Mouse (Mus musculus): Measurements from ENCODE around the gene Hoxc5.

Gene Hoxc5

DNA sequence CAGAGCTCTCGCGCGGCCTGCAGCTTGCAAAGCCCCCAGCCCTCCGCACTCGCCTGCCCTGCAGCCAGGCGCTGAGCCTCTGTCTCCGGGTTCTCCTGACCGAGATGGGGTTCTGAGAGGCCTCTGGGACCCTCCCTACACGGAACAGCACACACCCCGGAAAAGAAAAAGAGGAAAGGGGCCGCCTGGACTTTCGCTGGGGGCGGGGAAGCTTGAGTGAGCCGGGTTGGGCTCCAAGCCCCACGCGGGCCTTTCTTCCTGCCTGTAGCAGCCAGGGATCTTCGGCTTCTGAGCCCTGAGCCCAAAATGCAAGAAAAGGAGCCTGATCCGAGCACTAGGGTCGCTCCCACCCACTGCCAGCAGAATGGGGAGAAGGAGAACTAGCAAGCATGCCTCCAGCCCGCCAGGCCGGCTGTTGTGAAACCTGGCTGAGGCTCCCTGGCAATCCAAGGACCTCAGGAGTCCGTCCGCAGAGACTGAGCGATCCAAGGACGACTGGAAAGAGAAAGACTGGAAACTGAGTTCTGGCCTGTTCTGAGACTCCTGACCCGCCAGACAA is 44.8 kb downstream of the Hoxc5 start:
- DNase-seq (ENCODE audit: low read depth, low spot score) = no peak

DNA sequence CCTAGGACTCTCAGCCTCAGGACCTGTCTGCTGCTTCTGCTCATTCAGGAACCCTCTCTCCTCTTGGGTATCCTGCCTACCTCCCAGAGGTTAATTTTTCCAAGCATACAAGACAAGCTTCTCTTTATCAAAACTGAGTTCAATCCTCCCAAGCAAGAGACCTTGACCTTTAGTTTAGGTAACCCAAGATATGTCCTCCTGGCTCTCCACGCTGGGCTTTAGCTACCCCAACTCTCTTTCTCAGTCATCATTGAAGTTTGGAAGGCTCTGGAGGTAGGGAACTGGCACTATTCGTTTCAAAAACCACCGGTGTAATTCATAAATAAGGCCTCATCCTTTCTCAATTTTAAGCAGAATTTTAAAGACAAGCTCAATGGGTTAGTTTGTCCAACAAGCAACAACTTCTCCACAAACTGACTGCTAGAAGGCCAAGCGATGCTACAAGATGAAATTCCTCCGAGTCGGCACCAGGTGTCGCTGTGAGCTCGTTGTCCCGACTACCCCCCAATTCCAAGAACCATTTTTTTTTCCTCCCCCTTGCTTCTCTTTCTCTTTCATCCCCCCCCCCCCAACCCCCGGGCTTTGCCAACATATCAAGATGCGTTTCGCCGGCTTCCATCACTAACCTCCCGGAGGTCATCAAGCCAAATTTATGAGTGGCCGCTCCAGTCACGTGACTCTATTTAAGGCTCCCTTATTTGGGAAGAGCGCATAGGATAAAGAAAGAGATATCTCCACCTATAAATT is 46.2 kb downstream of the Hoxc5 start:
- peak; percentile 30 for DNase-seq (ENCODE audit: low read depth, low spot score)

DNA sequence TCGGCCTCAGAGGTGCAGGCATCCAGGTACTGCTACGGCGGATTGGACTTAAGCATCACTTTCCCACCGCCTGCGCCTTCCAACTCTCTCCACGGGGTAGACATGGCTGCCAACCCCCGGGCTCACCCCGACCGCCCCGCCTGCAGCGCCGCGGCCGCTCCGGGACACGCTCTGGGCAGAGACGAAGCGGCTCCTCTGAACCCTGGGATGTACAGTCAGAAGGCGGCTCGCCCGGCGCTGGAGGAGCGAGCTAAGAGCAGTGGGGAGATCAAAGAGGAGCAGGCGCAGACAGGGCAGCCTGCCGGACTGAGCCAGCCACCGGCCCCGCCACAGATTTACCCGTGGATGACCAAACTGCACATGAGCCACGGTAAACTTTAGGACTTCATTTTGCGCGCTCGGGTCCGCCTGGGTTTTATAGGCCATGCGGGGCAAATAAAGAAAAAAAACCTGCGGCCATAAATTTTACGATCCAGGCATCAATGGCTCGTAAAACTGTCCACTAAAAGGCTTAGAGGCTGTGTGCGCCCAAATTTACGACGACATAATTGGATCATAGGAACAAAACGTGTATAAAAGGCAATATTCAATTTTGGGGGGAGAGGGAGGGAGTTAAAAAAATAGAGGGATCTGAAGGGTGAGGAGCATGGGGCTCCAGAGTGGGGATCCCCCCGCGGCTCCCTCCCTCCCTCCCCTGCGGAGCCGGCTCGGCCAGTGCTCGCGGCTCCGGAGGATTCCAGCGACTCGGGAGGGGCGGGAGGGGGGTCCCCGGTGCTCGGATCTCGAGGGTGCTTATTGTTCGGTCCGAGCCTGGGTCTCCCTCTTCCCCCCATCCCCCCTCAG is 47.1 kb downstream of the Hoxc5 start:
- no peak for DNase-seq (ENCODE audit: low read depth, low spot score)

DNA sequence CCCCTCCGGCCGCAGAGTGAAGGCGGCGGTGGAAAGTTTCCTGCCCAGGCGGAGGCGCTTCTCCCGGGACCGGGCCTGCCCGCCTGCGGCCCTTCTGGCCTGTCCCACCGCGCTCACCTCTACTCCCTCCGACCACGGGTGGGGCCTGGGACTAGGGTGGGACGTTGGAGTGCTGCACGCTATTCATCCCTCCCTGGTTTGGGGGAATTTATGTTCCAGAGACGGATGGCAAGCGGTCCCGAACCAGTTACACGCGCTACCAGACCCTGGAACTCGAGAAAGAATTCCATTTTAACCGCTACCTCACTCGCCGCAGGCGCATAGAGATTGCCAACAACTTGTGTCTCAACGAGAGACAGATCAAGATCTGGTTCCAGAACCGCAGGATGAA is 47.8 kb downstream of the Hoxc5 start:
- no peak for DNase-seq (ENCODE audit: low read depth, low spot score)

DNA sequence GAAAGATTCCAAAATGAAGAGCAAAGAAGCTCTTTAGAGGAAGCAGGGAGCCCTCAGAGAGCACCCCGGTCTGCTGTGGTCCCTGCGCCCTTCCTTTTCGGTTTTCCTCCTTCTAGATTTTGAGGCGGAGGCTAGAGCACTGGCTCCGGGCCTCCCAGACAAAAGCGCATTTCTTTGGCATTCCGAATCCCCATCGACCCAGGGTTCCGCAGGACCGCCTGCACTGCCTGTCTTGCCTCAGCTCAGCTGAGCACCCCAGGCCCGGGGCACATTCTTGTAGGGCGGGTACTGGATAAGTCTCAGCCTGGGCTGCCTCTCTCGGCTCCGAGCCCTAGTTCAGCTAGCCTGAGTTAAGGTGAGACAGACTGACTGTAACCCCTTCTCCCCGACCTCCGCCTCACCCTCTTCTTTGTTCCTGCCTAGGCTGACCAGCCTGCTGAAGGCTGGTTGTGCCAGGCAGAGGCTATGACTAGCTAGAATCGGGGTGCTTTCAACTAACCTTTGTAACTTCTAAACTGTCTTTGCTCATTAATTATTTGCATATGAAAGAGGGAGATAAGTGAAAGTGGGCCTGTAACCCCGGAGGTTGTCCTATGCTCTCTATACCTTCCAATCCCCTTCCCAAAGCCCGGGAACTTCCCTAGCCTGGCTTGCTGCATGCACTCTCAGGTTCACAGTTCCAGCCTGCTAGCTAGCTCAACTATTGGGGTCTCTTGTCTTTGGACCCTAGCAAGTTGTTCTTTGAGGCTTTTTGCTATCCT is 48.3 kb downstream of the Hoxc5 start:
- no peak for DNase-seq (ENCODE audit: low read depth, low spot score)

DNA sequence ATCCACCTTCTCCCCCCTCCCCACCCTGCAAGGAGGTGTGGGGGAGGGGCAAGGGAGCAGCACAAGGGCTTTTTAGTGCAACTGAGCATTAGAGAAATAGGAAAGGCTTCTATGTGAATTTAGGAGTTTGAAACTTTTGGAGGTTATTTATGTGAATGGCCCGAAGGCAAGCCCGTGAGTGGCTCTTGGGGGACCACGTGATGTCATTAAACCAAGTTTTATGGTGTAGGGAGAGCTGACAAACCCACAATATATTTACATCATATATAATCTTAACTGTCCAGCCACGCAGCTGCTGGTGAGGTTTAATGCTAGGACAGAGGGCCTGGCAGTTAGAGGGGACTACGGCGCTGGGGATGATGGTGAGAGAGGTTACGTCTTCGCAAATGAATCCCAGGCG is 51.4 kb downstream of the Hoxc5 start, which contains the start of gene Hoxc4:
Hoxc4 (plus strand) TSS at position 299 of the 400 bp plus-strand sequence.
- no peak for DNase-seq (ENCODE audit: low read depth, low spot score)

DNA sequence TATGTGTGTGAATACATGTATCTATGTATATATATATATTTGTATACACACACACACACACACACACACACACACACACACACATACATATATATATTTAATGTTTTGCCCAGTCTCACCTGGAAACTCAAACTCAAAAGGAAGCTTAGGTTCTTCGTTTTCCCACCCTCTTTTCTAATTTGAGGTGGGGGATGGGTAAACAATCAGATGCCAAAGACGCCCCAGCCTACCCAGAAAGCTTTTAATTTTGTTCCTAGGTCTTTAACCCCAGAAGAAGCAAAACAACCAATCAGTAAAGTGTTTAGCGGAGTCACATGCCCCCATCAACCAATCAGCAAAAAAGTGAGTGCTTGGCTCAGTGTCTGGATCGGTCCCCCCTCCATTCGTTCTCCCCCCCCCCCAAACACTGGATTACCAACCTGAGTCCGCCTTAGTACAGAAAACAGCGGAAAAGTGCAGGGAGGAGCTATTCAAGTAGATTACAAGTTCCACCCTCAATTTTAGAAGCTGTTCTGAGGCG is 53.7 kb downstream of the Hoxc5 start:
- no peak for DNase-seq (ENCODE audit: low read depth, low spot score)

DNA sequence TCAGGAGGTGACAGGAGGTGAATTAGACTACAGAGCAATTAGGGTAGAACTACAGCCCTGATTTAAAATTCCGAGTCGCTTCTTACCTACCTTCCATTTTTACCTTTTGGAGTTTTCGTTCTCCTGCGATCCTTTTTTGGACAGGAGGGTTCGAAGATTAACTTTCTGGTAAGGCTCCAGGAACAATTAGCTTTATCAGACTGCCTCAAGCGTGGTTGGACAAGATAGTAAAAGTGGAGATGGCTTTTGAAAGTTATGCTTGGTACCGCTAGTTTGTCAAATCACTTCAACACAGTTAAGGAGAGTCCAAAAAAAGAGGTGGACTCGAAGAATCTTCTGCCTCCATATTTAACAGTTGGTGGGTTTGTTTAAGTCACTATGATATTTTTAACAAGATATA is 54.3 kb downstream of the Hoxc5 start:
- DNase-seq (ENCODE audit: low read depth, low spot score) = no peak

DNA sequence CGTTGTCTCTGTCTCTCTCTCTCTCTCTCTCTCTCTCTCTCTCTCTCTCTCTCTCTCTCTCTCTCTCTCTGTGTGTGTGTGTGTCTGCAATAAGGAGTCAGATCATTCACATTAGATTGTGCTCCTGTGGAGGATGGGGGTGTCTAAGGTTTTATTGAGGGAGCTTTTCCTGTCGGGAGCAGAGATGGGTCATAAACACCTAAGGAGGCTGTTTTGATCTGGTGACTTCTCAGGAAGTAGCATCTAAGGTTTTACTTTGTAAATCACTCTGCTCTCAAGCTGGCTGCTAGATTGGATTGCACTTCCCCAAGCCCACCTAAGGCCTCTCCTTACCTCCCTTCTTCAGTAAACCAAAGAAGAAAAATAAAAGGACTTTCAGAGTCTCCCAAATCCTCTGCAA is 56.9 kb downstream of the Hoxc5 start:
- DNase-seq (ENCODE audit: low read depth, low spot score) = no peak

DNA sequence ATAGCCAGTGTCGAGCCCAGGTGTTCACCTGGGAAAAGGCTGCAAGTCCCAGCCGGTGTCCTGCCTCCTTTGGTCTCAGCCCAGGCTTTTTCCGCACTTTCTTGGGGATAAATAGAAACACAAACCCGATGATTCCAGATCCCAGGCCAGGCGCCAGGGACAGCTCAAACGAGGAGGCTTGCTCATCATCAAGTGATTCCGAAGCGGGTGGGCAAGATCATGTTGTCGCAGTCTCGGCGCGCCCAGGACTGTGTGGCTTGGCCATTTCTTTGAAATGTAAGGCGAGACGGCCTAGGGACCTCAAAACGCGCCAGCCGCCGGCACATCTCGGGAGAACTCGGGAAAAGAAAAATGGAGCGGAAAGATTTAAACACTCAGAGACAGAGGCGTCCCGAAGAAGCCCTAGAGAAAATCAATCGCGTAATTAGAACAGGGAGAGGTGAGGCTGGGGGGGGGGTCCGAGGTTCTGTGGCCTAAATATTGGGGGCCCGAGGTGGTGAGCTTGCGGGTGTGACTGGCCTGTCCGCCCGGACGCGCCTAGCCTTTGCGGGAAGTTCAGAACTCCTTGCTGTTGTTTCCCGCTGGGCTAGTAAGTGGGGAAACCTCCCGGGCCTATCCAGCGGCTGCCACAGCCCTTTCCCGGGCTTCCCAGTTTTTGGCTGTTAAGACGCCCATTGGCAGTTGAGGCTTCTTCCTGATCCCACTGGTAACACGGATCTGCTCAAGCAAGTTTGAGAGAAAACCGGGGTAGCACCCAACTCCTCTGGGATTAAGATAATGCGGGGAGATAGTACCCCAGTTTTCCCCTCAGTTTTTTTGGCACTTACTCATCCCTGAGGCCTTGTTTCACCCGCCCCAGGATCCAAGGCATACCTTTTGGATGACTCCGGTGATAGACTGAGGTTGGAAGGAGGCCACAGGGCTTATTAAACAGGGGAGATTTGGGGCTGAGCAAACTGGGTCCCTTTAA is 60.3 kb downstream of the Hoxc5 start:
- DNase-seq (ENCODE audit: low read depth, low spot score) = no peak

DNA sequence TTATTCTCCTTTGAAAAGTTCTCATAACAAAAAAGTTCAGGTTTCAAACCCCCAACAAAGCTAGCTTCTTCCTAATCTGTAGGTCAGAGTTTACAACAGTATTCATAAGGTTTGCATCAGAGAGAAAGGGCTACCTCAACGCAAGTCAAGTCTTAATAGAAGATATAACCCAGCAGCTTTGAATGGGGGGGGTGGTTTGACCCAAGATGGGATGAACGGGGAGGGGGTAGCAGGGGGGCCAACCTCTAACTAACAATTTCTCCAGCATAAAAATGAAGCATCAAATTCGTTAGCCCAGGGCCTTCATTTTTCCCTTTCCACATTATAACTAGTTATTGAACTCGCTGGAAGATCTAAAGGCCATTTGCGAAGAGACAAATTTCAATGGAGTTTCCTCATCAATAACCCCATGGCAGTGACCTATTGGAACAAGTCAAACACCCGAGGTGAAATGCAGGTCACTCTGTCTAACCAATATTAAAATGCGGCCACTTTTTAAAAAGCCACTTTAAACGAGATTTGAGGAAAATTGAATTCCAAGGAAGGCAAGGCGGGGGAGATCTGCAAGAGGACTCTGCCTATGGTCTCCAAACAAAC is 61.8 kb downstream of the Hoxc5 start:
- no peak for DNase-seq (ENCODE audit: low read depth, low spot score)

DNA sequence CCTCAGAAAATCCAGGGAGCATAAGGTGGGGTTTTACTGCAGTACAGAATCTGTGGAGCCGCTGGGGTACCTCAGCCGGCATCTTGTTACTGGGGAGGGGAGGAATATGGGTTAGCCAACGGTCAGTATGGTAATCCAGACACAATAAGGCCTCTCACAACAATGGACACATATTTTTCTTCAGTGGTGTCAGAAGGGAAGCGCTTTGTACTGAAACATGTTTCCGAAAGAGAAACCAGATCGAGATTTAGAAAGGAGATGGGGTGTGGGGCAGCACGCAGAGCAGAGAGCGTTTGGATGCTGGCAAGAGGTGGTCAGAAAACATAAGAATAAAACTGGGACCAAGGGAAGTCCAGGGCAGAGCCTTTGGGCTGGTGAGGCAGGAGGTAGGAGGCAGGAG is 62.9 kb downstream of the Hoxc5 start:
- DNase-seq (ENCODE audit: low read depth, low spot score) = no peak

DNA sequence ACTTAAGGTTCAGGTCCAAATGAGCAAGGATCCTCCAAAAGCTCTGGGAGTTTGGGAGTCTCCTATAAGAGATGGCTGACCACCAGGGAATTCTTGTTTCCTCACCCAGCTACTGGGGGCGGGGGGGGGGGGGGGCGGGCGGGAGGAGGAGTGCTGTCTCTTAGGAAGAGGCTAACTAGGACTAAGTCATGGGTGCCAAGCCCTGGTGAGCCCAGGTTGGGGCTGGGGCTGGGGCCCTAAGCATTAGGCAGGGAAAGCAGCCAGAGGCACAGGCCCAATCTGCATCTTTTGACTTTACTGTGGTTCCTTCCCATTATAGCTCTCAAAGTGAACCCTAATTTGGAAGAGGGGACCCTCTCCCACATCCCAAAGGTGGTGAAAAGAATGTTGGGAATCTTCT is 64.9 kb downstream of the Hoxc5 start:
- DNase-seq (ENCODE audit: low read depth, low spot score) = no peak

DNA sequence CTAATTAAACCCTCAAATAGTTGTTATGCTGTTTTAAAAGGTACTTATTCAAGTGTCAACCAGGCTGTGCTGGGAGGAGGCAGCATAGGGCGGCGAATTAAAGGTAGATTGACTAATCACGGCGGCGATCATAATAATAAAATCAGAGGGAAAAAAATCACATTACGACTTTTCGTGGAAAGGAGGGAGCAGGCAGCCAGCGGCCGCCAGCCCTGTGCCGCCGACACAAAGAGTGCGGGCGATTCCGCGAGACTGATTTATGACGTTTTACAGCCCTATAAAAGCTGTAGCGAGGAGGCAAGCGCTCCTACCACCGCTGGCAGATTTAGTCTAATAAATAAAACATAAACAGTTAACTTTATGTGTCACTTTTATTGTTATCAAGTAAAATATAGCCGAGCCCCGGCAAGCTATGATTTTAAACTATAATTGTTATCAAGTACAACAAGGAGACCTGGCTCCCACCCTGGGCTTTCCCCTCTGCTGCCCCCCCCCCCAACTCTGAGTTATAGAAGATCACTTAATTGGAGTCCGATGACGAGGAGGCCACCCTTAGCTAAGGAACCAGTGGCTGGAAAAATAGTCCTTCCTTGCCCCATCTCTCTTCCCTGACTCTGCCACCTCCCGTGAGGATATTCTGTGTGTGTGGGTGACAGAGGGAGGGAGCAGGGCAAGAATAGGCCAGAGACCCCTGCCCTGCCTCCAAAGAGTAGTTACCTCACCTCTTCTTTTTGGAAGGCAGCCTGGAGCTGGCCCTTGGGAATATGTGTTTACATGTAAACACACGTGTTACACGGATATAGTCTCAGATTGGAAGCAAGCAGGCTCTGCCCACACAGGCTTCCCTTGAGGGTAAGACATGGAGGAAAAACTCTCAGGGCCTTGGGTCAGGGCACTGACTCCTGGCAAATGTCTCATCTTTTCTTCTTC is 65.7 kb downstream of the Hoxc5 start:
- no peak for DNase-seq (ENCODE audit: low read depth, low spot score)

DNA sequence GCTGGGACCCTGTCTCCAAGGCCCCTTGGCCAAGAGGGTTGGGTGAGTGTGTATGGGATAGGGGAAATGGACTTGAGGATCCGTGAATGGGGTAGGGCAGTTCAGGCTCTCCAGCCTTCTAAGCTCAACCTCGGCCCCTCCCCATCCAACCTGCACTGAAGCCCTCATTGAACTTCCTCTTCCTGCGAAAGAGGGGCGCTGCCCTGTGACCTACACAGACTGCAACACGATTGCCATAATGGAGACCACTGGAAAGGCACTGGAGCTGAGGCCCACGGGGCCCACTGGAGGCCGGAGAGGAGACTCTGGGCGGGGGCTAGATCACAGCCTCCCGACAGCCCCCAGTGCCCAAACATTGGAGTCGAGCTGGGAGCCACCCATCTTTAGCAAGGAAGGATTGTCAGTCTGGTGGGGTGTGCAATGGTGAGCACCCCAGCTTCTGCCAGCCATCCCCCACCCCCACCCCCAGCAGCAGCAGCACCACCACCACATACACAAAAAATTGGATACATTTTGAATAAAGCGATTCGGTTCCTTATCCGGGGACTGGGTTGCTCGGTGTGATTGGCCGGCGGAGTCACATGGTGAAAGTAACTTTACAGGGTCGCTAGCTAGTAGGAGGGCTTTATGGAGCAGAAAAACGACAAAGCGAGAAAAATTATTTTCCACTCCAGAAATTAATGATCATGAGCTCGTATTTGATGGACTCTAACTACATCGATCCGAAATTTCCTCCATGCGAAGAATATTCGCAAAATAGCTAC is 67.0 kb downstream of the Hoxc5 start:
- DNase-seq (ENCODE audit: low read depth, low spot score) = no peak

DNA sequence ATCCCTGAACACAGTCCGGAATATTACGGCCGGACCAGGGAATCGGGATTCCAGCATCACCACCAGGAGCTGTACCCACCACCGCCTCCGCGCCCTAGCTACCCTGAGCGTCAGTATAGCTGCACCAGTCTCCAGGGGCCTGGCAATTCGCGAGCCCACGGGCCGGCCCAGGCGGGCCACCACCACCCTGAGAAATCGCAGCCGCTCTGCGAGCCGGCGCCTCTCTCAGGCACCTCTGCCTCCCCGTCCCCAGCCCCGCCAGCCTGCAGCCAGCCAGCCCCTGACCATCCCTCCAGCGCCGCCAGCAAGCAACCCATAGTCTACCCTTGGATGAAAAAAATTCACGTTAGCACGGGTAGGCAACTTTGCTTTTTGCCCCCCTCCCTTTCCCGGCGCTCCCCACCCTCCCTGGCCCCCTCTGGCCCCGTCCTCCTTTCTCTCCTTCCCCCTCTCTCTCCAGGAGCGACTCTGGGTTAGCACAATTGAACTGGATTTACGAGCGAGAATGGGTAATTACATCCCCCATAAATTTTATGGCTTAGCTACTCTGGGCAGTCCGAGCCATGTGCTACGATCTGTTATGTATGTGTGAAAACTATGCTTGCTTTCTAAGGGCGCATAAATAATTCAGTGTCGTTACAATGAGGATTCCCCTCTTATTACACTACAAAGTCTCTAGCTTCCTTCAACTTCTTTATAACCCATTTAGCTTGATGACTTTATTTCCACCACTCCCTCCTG is 67.7 kb downstream of the Hoxc5 start:
- no peak for DNase-seq (ENCODE audit: low read depth, low spot score)

DNA sequence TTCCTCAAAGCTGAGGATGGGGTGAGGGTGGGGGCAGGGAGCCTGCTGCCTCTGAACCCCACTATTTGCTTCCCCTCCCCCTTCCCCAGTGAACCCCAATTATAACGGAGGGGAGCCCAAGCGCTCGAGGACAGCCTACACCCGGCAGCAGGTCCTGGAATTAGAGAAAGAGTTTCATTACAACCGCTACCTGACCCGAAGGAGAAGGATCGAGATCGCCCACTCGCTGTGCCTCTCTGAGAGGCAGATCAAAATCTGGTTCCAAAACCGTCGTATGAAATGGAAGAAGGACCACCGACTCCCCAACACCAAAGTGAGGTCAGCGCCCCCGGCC is 68.3 kb downstream of the Hoxc5 start:
- DNase-seq (ENCODE audit: low read depth, low spot score) = no peak

DNA sequence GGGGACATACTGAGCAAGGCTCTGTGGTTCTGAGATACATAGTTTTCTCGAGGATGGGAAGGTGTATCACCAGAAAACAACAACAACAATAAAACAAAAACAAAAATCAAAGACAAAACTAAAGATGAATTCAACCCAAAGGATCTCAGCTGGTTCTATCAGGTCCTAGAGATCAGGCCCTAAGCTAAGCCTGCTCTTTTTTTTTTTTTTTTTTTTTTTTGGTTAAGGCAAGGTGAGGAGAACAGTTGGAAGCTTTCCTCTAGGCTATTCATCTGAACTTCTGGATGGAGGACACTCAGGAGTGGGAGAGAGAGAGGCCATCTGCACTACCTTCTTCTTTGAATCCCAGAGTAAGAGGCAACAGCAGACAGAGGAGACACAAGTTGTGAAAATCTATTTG is 70.3 kb downstream of the Hoxc5 start:
- no peak for DNase-seq (ENCODE audit: low read depth, low spot score)
